Mouse (Mus musculus): Measurements from ENCODE around the gene Dctn2. TPM values are rescaled to one million over a fixed set of nuclear protein-coding genes. Genes with fewer than 3 reads are reported as not detected.
A peak's percentile ranks its signal among the peaks of the same experiment; 100 is the strongest.

Gene Dctn2
- polyA plus RNA-seq, 1 experiment from 2014 or later: 199 TPM

GRCm38 (mm10) chr10:127236541-127236940 is 29.6 kb upstream of the Dctn2 start:
- no peaks in the 10 kb centered on the region for H3K9me3 ChIP-seq
- no peak overlapping the region for H3K9ac ChIP-seq
- 19% methylated on average over 9 of the region's 9 CpGs for WGBS
- no peak for ATAC-seq (ENCODE audit: insufficient number of reproducible peaks, insufficient read depth, low FRiP score, low TSS enrichment)
- H3K27me3 ChIP-seq: peaks cover 4% of the 10 kb centered on the region; the same call in 1 of the 2 replicates
- H3K4me3 ChIP-seq: no peak overlapping the region
- peaks cover 6% of the 10 kb centered on the region; the same call in 1 of the 2 replicates for H3K36me3 ChIP-seq
- H3K27ac ChIP-seq: peak overlapping the region; percentile 26; the same call in 1 of the 2 replicates
- peaks cover 7% of the 10 kb centered on the region for H3K4me1 ChIP-seq
- H3K4me2 ChIP-seq (replicated peaks): 0 out of 2 replicates have a peak overlapping the region, but pooled peaks have one; percentile 3

GRCm38 (mm10) chr10:127238241-127238824 is 27.8 kb upstream of the Dctn2 start:
- no peak for ATAC-seq (ENCODE audit: insufficient number of reproducible peaks, insufficient read depth, low FRiP score, low TSS enrichment)
- peaks cover 16% of the 10 kb centered on the region; the same call in 1 of the 2 replicates for H3K36me3 ChIP-seq
- whole genome bisulfite sequencing: 73% methylated on average over 18 of the region's 18 CpGs

GRCm38 (mm10) chr10:127250810-127251209 is 15.4 kb upstream of the Dctn2 start:
- H3K9me3 ChIP-seq: no peaks in the 10 kb centered on the region
- no peak overlapping the region for H3K27ac ChIP-seq
- no peaks in the 10 kb centered on the region for H3K36me3 ChIP-seq
- no peaks in the 10 kb centered on the region for H3K27me3 ChIP-seq
- ATAC-seq (ENCODE audit: insufficient number of reproducible peaks, insufficient read depth, low FRiP score, low TSS enrichment): no peak
- no peak overlapping the region for H3K9ac ChIP-seq
- 85% methylated on average over 5 of the region's 5 CpGs for WGBS
- no peaks in the 10 kb centered on the region; the same call in 1 of the 2 replicates for H3K4me1 ChIP-seq
- no peak overlapping the region for H3K4me3 ChIP-seq
- H3K4me2 ChIP-seq (replicated peaks): no peak overlapping the region

More at GRCm38 (mm10) chr10:127238241-127238824, 27.8 kb upstream of the Dctn2 start:
- H3K27me3 ChIP-seq: peaks cover 4% of the 10 kb centered on the region; the same call in 1 of the 2 replicates
- no peak overlapping the region for H3K9ac ChIP-seq
- H3K4me1 ChIP-seq: peaks cover 7% of the 10 kb centered on the region
- H3K27ac ChIP-seq: no peak overlapping the region
- H3K4me3 ChIP-seq: no peak overlapping the region
- H3K4me2 ChIP-seq (replicated peaks): no peak overlapping the region
- H3K9me3 ChIP-seq: no peaks in the 10 kb centered on the region

- no peaks in the 10 kb centered on the region for H3K36me3 ChIP-seq
- H3K4me3 ChIP-seq: no peak overlapping the region
- peaks cover 4% of the 10 kb centered on the region; the same call in 1 of the 2 replicates for H3K4me1 ChIP-seq
- no peaks in the 10 kb centered on the region for H3K27me3 ChIP-seq
- ATAC-seq (ENCODE audit: insufficient number of reproducible peaks, insufficient read depth, low FRiP score, low TSS enrichment): 0 out of 2 replicates have a peak, but pooled peaks have one; percentile 53
- no peak overlapping the region for H3K9ac ChIP-seq
- no peaks in the 10 kb centered on the region for H3K9me3 ChIP-seq
- no peak overlapping the region for H3K27ac ChIP-seq
- WGBS: 22% methylated on average over 14 of the region's 14 CpGs
- no peak overlapping the region for H3K4me2 ChIP-seq (replicated peaks)
These were observed 10.4 kb upstream of the Dctn2 start for GRCm38 (mm10) chr10:127255625-127256345.

GRCm38 (mm10) chr10:127257790-127258189 is 8.4 kb upstream of the Dctn2 start:
- H3K9me3 ChIP-seq: no peaks in the 10 kb centered on the region
- H3K36me3 ChIP-seq: no peaks in the 10 kb centered on the region
- H3K27ac ChIP-seq: no peak overlapping the region
- H3K4me2 ChIP-seq (replicated peaks): no peak overlapping the region
- H3K4me3 ChIP-seq: no peak overlapping the region
- 82% methylated on average over 6 of the region's 6 CpGs for WGBS
- H3K27me3 ChIP-seq: peaks cover 14% of the 10 kb centered on the region
- H3K4me1 ChIP-seq: peaks cover 13% of the 10 kb centered on the region
- ATAC-seq (ENCODE audit: insufficient number of reproducible peaks, insufficient read depth, low FRiP score, low TSS enrichment): no peak
- no peak overlapping the region for H3K9ac ChIP-seq

GRCm38 (mm10) chr10:127258489-127258888 is 7.7 kb upstream of the Dctn2 start:
- Histone ChIP-seq H3K4me1 (peaks cover 15% of the 10 kb centered on the region), H3K4me2 (replicated peaks) (no peak overlapping the region), H3K9ac (no peak overlapping the region), H3K36me3 (no peaks in the 10 kb centered on the region), H3K4me3 (no peak overlapping the region), H3K27ac (no peak overlapping the region), H3K27me3 (peaks cover 21% of the 10 kb centered on the region), H3K9me3 (no peaks in the 10 kb centered on the region)
- 77% methylated on average over 8 of the region's 8 CpGs for WGBS
- ATAC-seq (ENCODE audit: insufficient number of reproducible peaks, insufficient read depth, low FRiP score, low TSS enrichment): no peak

- Histone ChIP-seq H3K4me3 (peak overlapping the region; percentile 47), H3K9me3 (no peaks in the 10 kb centered on the region), H3K27me3 (peaks cover 36% of the 10 kb centered on the region), H3K4me2 (replicated peaks) (peak overlapping the region; percentile 90), H3K27ac (no peak overlapping the region), H3K36me3 (no peaks in the 10 kb centered on the region), H3K9ac (peak overlapping the region; percentile 52), H3K4me1 (peaks cover 17% of the 10 kb centered on the region)
- no peak for ATAC-seq (ENCODE audit: insufficient number of reproducible peaks, insufficient read depth, low FRiP score, low TSS enrichment)
- 63% methylated on average over 15 of the region's 15 CpGs for WGBS
These were observed 4.2 kb upstream of the Dctn2 start for GRCm38 (mm10) chr10:127261706-127262547.

GRCm38 (mm10) chr10:127262548-127263398 is 3.4 kb upstream of the Dctn2 start, which contains the start of gene Kif5a:
TSS of gene Kif5a (minus strand) at chr10:127263348.
- Histone ChIP-seq H3K4me2 (replicated peaks) (peak within 1 kb of the TSS; percentile 90), H3K9ac (peak within 1 kb of the TSS; percentile 52), H3K4me1 (peaks cover 23% of the 10 kb centered on the region), H3K27me3 (peaks cover 36% of the 10 kb centered on the region), H3K9me3 (no peaks in the 10 kb centered on the region), H3K4me3 (peak within 1 kb of the TSS; percentile 47), H3K36me3 (no peaks in the 10 kb centered on the region), H3K27ac (no peak within 1 kb of the TSS)
- ATAC-seq (ENCODE audit: insufficient number of reproducible peaks, insufficient read depth, low FRiP score, low TSS enrichment): no peak
- 1% methylated on average over 53 of the region's 53 CpGs for WGBS

- Histone ChIP-seq H3K36me3 (peaks cover 4% of the 10 kb centered on the region), H3K27ac (no peak overlapping the region), H3K27me3 (peaks cover 36% of the 10 kb centered on the region), H3K4me1 (peaks cover 23% of the 10 kb centered on the region), H3K4me2 (replicated peaks) (no peak overlapping the region), H3K9ac (no peak overlapping the region), H3K4me3 (no peak overlapping the region), H3K9me3 (no peaks in the 10 kb centered on the region)
- 44% methylated on average over 3 of the region's 3 CpGs for WGBS
- ATAC-seq (ENCODE audit: insufficient number of reproducible peaks, insufficient read depth, low FRiP score, low TSS enrichment): no peak
These were observed 2.5 kb upstream of the Dctn2 start for GRCm38 (mm10) chr10:127263631-127264030.

- Histone ChIP-seq H3K36me3 (peaks cover 10% of the 10 kb centered on the region), H3K9ac (no peak overlapping the region), H3K27me3 (peaks cover 36% of the 10 kb centered on the region), H3K4me3 (no peak overlapping the region), H3K4me1 (peaks cover 22% of the 10 kb centered on the region), H3K9me3 (no peaks in the 10 kb centered on the region), H3K27ac (no peak overlapping the region), H3K4me2 (replicated peaks) (no peak overlapping the region)
- ATAC-seq (ENCODE audit: insufficient number of reproducible peaks, insufficient read depth, low FRiP score, low TSS enrichment): no peak
- 77% methylated on average over 8 of the region's 8 CpGs for WGBS
These were observed 1.8 kb upstream of the Dctn2 start for GRCm38 (mm10) chr10:127264336-127264735.

GRCm38 (mm10) chr10:127264971-127265370 is 1.2 kb upstream of the Dctn2 start:
- H3K9ac ChIP-seq: no peak overlapping the region
- no peak overlapping the region for H3K27ac ChIP-seq
- H3K27me3 ChIP-seq: peaks cover 36% of the 10 kb centered on the region
- H3K4me3 ChIP-seq: no peak overlapping the region
- H3K36me3 ChIP-seq: peaks cover 12% of the 10 kb centered on the region
- no peak overlapping the region for H3K4me2 ChIP-seq (replicated peaks)
- no peaks in the 10 kb centered on the region for H3K9me3 ChIP-seq
- peaks cover 22% of the 10 kb centered on the region for H3K4me1 ChIP-seq
- 76% methylated on average over 4 of the region's 4 CpGs for WGBS
- ATAC-seq (ENCODE audit: insufficient number of reproducible peaks, insufficient read depth, low FRiP score, low TSS enrichment): no peak

Measured in embryonic facial prominence, embryonic 12.5 days (tissue).